Mouse (Mus musculus): ENCODE results near the gene Rhebl1.

Gene Rhebl1

DNA sequence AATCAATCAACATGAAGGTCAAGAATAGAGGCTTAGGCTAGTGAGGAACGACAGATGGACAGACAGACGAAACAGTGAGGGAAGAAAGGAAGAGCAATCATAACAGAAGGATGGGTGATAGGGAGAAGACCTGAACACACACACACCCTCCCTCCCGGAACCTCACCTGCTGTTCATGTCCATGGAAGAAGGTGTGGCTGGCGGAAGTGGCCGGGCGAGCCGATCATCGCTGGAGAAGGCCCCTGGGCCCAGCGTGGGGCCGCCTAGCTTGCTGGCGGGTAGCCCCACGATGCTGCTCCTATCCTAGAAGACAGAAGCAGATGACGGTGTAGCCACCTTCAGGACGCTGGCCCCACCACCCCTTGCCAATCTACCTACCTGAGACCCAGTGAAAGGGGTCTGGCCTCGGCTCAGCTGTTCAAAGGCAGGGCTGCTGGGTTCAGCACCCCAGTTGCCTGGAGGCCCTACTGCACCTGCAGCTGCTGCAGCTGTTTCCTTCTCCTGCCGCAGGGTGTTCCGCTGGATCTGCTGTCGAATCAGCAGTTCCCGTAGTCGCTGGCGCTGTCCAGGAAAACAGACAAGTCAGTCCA, 43.0 kb downstream of the Rhebl1 start:
- in situ Hi-C loops (cut with MseI, MboI) = no loop called here

DNA sequence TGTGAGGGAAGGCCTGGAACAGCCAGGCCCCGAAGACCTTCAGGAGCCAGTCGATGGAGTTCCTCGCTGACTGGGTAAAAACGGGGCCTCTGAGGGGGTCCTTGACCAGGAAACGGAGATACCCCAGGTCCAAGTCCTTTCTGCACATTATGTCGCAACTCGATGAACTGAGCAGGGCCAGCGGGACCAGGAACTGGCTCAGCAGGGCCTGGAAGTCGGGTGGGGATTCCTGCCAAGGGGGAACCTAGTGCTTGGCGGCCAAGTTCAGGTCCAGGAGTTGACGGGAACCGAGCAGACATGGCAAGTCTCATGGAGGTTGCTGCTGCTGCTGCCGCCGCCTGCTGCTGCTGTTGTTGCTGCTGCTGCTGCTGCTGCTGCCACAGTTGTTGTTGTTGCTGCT, 43.7 kb downstream of the Rhebl1 start:
- in situ Hi-C loops (cut with MseI, MboI) = no loop called here

DNA sequence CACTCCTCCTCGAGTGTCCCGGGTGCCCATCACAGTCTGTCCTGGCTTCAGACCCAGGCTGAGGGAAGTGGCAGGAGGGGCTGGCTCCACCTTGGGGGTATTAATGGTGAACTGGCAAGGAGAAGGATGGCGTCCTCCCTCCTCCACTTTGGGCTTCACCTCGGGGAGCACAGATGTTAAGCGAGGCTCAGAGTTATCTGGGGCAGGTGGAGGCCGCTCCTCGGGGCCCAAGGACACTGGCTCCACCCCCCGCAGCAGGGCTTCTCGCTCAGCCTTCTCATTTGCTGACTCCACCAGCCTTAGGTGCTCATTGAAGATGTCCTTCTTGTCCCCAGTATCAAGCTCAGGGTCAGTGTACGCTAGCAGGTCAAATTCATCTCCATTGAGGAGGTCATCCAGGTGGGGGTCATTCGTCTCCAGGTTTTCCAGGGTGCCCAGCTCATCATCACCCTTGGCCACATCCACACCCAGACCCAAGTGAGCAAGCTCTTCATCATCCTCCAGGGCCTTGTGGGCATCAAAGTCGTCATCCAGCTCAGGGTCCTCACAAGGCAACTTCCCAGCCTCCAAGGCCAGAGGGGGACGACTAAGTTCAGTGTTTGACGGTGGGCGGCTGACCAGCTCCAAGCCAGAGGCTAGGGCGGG, 44.3 kb downstream of the Rhebl1 start:
- in situ Hi-C loops (cut with MseI, MboI) = no loop called here

DNA sequence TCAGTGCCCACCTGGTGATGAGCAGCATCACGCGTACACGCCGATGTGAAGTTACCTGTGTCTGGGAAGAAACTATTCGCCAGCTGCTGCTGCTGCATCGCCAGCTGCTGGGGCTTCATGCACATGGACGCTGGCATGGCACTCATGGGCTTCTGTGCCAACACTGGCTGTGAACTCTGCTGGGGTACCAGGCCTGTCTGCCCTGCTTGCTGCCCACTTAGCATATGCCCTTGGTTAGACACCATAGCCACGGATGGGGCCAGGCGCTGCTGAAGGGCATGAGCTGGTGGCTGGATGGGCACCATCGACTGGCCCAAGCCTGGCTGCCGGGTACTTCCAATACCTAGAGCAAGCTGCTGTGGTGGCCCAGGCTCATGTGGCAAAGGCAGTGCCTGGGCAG, 45.2 kb downstream of the Rhebl1 start:
- in situ Hi-C loops (cut with MseI, MboI) = no loop called here

DNA sequence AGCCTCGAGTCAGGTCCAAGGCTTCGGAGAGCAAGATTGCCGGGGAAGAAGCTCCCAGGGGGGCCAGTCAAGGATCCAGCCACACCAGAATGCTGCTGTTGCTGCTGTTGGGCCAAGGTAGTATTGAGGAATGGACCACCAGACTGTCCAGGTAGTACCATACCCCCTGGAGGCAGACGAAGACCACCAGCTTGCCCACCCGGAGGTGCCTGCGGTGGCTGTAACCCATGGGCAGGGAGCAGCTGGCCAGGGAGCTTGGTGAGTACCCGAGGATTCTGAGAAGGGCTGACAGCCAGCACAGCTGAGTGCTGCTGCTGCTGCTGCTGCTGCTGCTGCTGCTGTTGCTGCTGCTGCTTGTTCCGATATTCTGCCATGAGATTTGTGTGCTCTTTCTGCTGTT, 48.2 kb downstream of the Rhebl1 start:
- in situ Hi-C loops (cut with MseI, MboI) = no loop called here

DNA sequence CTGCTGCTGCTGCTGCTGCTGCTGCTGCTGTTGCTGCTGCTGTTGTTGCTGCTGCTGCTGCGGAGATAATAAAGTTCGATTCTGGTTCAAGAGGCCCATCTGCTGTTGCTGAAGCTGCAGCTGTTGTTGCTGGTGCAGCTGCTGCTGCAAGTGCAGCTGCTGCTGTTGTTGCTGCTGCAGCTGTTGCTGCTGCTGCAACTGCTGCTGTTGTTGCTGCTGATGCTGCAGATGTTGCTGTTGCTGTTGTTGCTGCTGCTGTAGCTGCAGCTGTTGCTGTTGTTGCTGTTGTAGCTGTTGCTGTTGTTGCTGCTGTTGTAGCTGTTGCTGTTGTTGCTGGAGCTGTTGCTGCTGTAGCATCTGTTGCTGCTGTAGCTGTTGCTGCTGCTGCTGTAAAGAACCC, 49.2 kb downstream of the Rhebl1 start:
- in situ Hi-C loops (cut with MseI, MboI) = no loop called here

DNA sequence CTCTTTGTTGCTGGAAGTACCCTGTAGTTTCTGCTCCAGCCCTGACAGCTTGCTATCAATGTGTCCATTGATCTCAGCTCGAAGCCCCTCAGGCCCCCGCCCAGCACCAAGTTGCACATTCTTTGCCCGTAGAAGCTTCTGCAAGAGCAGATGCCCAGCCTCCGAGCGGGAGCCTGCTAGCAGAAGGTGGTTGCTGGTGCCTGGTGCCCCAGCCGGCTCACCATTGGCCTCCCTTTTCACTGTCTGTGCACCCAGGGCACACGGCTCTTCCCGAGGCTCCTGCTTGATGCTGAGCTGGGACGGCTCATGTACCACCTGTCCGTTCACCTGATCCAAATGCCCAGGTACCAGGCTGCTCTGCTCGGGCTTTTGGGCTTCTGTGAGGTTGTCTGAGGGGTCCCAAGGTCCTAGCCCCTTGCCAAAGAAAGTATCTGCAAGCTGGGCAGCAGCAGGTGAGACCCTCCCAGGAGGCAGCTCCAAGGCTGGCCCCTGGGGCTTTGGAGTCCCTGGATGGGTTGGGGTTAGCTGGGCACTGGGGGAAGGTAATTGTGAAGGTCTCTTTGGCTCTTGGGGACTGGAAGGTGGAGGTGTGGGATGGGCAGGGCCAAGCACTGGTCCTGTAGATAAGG, 50.6 kb downstream of the Rhebl1 start:
- in situ Hi-C loops (cut with MseI, MboI) = no loop called here

DNA sequence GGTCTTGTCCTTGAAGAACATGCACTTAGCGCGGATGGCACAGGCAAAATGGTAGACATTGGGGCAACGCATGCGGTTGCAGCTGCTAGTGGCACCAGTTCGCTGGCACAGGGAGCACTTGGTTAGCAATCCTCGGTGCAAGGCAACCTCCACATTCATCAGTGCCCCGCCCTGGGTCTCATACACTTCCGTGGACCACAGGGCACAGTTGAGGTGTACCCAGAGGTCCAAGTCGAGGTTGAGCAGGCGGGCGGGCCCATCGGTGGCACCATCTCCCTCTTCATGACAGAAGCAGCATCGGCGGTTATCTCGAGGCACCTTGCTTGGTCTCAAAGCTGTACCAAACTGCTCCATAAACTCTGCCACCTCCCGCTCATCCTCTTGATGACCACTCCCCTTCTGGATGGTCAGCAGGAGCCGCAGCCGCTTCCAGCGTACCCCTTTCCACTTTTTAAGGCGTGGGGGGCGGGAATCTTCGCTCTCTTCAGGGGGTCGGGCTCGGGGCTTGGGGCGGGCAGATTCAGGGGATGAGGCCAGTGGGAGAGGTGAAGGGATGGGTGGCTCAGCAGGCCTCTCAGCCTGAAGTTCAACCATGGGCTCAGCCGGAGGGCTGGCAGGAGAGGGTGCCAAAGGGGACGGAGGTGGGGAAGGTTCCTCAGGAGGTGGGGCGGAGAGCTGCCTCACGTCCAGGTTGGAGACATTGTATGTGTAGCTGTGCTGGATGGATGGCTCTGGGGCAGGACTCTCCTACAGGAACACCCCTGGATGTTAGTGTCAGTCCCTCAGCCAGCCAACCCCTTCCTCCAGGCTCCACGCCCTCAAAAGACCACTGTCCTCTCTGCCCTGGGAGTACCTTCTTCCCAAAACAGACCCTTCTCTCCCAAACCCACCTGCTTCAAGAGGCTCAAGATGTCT, 54.4 kb downstream of the Rhebl1 start:
- in situ Hi-C loops (cut with MseI, MboI) = no loop called here

DNA sequence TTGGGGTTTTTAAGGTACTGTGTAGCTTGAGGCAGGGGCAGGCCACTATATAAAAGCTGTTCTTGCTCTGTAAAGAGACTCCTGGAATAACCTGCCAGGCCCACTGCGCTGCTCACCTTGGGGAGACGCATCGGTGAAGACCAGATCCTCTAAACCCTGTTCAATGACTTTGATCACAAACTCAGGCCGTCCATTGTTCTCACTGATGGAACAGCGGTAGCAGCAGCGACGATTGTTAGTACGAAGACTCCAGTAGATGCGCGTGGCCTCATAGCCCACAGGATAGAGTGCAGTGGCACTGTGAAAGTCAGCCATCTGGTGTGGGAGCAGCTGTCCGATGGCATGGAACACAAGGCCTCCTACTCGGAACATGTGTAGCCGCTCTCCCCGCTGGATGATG, 55.2 kb downstream of the Rhebl1 start:
- in situ Hi-C loops (cut with MseI, MboI) = no loop called here

DNA sequence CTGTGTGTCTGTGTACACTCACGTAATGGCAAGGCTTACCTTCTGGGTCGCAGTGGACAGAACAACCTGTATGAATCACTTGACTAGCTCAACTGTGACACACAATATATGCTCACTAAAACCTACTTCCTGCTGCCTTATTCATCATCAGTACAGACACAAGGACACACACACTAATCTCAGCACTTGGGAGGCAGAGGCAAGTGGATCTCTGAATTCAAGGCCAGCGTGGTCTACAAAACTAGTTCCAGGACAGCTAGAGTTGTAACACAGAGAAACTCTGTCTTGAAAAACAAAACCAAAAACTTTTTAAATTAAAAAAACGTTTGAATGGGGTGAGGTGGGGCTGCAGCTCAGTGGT, 56.6 kb downstream of the Rhebl1 start:
- in situ Hi-C loops (cut with MseI, MboI) = no loop called here

DNA sequence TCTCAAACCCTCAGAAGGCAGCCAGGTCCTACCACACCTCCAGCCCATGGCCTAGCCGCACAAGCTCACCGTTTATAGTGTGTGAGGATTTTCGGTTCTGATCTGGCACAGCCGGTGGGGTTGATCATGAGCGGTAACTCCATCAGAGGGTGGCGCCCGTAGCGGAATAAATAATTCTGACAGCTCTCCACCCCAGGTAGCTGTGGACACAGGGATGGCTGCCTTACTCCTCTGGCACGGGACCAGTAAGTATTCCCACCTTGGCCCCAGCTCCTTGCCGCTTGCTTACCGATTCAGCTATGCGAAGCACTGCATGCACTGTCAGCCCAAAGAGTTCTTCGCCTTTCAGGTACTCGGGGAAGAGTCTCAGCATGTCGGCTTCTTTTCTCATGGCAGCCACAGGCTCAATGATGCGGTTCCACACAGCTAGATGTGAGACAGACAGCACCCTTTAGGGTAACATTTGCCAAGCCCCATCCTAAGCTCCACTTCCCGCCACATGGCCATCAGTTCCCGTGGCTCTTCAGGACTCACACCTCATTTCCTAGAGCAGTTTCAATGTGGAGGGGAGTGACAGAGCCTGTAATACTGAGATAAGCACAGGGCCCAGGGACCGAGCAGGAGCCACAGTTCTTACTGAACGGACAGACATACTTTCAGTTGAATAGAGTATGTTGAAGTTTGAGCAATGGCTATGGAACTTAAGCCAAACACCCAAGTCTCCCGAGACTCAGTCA, 57.2 kb downstream of the Rhebl1 start:
- in situ Hi-C loops (cut with MseI, MboI) = no loop called here

DNA sequence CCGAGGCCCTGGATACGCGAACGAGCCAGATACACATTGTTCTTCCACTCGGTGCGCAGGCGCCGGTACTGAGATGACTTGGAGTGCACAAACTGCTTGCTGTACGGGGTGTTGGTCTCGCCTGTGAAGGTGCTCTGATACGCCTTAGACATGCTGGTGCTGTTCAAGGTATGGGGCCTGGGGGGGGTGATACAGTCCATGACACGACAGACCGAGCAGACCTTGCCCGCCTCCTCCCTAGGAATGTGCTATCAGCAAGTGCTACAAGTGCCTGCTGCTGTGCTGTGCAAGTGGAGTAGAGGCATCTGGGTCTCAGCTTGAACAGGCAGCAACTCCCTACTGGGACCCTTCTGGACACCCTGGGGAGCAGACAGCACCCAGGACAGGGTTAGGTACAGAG, 59.0 kb downstream of the Rhebl1 start:
- in situ Hi-C loops (cut with MseI, MboI) = no loop called here

DNA sequence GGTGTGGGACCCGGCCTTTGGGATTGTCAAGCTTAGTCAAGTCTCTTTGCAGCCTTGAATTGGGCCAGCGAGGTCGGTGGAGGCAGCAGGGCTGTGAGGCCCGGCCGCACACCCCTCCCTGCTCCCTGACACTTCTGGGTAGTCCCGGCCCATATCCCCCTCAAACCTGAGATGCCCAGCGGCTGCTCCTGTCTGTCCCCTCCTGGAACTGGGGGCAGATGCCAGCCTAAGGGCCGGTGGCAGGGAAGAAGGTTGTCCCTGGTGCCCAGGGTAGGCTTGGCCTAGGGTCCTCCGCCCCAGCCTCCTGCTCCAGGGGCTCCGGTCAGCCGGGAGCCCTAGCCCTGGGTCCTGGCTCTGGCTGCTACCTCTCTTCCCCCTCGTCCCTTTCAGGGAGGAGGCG, 60.3 kb downstream of the Rhebl1 start:
- in situ Hi-C loops (cut with MseI, MboI) = no loop called here

DNA sequence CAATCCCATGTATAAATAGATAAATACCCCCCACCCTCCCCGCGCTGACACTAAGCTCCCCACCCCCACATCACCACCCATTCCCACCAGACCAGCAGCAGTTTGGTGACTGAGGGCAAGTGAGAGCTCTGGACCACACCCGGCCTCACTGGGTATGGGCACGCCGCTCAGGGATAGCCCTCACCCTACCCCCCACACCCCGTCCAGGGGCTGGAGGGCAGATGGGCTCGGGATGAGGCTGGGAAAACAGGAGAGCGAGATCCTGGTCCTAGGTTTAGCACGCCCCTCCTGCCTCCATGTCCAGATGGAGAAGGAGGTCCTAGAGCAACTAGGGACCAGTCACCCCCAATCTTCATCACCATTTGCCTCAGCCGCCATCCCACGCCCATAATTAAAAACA, 61.1 kb downstream of the Rhebl1 start:
- in situ Hi-C loops (cut with MseI, MboI) = no loop called here

DNA sequence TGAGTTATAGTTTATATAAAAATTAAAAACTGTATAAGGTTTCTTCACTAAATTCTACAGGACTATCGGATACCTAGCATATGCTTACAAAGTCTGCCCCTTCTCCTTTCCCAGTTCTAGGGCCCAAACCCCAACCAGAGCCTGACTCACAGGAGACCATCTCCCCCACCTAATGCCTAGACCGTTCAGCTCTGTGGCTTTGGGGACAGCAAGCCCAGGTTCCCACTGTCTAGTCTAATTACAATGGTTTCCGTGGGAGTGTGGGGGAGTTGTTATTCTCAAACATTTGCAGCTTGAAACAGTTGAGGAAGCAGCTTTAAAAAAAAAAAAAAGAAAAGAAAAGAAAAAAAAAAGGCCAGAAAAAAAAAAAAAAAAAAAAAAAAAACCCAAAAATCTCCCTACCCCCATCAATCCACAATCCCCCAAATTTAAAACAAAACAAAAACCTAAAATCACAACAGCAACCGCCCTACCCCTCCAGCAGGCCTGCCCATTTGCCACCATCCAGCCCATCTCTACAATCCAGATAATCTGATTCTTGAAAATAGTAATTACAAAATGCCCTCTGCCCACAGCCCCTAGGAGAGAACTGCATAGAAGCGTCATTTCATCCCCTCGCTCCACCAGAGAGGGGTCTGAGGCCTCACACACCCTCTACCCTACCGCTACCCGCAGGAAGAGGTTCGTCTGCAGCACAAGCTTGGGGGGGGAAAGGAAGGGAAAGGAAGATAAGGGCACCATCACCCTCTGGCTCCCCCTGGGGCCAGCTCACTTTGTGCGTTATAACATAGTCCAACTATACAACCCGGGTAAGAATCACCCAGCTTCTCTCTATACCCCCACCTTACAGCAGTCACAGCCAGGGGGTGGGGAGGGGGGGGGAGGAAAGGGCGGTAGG, 61.9 kb downstream of the Rhebl1 start:
- in situ Hi-C loops (cut with MseI, MboI) = no loop called here

DNA sequence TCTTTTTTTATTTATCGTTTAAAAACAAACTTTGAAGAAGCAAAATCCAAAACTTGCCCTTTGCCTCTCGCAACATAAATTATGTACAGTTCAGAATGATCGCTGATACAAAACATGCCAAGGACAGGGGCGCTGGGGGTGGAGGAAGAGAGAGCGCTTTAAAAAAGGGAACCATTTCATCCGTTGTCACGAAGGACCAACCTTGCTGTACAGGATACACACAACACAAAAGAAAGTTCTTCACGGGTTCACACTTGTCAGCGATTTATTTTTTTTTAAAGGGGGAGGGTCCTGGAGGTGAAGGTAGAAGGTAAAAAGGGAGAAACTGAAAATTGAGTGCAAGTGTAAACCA, 62.7 kb downstream of the Rhebl1 start:
- in situ Hi-C loops (cut with MseI, MboI) = no loop called here

DNA sequence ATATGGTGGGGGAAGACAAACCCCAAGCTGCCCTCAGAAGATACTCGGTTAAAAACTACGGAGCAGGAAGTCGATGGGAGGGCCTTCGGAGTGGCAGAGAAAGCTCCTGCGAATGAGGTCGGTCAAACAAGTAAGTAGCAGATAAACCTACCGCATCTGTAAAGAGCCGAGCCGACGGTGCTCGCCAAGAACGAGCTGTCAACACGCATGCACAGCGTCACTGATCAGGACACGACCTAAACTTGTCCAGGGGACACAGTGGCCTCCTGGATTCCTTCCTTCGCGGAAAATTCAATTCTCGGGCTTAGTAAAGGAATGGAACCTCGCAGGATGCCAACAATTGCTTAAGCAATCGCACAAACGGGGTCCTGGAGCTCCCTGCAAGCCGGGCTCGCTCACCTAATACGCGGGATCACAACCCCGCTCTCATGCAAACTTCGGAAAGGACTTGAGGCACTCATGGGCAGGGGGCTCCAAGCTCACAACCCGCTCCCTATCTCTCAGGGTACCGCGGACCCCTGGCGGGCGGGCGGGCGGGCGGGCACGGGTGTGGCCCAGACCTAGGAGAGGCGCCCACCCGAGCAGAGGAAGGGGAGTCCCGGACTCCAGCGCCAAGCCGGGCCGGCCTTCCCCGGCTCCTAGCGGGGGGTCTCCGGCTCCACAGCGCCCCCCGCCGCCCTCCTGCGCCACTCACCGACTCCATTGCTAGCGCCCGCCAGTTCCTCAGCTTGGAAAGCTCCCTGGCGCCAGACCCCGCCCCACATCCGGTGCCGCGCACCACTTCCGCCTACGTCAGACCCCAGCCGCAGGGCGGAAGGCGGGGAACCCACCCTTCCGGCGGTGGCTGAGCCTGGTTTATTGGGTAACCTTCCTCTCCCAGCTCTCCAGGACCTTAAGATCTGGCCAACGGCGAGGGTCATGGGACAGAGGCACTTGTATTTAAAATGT, 63.3 kb downstream of the Rhebl1 start, which contains the start of gene Prkag1:
TSS of gene Prkag1 (minus strand) at position 786 of the 948 bp plus-strand sequence.
- in situ Hi-C loops (cut with MseI, MboI) = no loop called here

Data from mouse trophoblast stem cell (cell line).